Mouse (Mus musculus) common myeloid progenitor, adult 5-6 weeks (primary cell): ENCODE data around the gene Ptchd3. TPM values are rescaled to one million over a fixed set of nuclear protein-coding genes. Genes with fewer than 3 reads are reported as not detected.

ENCODE experiments used
- total RNA-seq: library from RNA; stranded (forward); fragments of 200-1000, 187-1606 nt; gene quantifications from 2 replicates; pipeline ENCODE4 v1.2.3, GENCODE M21; 2017

Ptchd3 gene
- total RNA-seq, 1 experiment from 2014 or later, result not detected

Other genes with a start within 250 kb of the Ptchd3 start
- 8.8 and 16.2 TPM in 2 replicates for gene B3gntl1, start 157.1 kb upstream of the Ptchd3 start, total RNA-seq
- gene Metrnl, start 128.7 kb upstream of the Ptchd3 start, total RNA-seq, result 2.4 TPM in 1 of 2 replicates, not detected in the other